Mouse (Mus musculus) B cell, adult 2 months (primary cell): ENCODE results near the gene Fbn1.

Experiments
- DNase-seq, 2 experiments: peaks; one replicate each; pipeline ENCODE4 v3.0.0; 2022

The Fbn1 gene

DNA sequence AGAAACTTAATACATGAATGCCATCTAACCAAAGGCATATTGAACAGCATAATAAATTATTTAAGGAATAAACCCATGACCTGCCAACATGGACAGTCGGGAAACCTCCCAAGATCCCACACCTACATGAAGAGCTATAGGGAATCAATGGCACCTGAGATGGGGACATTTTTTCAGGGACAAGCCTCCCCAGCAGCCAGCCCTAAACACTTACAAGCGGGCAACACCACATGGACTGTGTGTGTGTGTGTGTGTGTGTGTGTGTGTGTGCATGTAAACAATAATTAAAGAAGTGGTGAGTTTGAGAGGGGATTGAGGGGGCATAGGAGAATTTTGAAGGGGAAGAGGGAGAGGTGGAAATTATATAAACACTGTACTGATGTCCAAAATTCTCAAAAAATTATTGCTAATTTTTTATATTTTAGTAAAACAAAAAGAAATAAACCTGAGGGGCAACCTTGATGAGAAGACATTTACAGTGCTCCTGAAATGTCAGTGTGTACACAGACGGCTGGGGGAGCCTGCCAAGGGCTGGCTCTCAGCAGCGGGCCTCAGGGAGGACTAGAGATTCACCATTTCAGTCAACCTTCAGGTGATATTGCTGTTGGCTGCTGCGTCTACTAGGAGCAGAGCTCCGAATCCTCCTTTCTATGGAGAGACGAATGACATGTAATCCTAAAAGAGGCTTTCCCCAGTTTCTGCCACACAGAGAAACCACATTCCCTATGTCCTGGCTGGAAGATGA, 121.4 kb downstream of the Fbn1 start:
- no peak for DNase-seq

DNA sequence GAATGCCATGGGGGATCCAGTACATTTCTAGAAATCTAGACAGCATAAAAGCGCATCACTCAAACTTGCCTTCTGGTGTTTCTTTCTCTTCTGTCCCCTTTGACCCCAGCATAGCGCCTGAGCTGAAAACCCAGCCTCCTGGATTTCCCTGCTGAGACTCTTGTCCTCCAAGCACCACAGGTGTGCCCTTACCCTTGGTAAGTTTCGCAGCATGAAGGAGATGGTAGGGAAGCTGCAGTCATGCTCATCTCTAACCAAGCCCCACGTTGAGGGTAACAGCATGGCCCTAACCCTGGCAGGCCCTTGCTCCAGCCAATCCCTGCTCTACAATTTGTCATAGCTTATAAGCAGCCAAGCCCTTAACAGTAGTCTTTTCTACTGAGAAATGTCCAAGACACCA, 122.9 kb downstream of the Fbn1 start:
- DNase-seq = no peak

DNA sequence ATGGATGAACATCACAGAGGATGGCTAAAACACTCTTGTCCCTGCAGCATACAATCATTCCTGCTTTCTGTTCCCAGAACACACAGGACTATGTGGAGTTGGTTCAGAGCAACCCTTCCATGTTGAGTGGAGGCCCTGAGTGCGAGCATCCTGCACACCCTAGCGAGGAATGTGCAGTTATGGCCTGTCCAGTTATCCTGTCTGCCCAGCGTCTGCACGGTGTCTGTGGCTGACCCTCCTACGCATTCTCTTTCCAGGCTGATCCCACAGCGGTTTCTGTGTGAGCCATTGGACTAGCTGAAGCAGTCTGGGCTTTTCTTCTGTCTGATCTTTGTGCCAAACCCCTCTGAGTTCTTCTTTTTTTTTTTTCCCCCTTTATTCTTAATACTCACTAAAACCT, 123.4 kb downstream of the Fbn1 start:
- no peak for DNase-seq

DNA sequence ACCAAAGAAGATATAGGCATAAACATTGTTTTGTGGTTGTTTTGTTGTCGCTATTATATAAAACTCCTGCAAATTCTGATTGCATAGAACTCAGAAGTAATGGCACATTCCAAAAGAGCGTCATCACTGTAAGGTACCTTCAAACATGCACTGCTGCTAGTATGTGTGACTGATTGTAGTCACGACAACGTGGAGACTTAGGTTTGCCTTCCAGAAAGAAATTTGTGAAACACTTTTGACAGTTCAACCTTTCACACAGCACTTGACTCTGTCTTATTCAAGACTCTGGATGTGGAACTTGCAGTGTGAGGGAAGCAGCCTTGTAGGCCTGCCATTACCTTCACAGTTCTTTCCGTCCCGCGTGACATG, 124.5 kb downstream of the Fbn1 start:
- no peak for DNase-seq

DNA sequence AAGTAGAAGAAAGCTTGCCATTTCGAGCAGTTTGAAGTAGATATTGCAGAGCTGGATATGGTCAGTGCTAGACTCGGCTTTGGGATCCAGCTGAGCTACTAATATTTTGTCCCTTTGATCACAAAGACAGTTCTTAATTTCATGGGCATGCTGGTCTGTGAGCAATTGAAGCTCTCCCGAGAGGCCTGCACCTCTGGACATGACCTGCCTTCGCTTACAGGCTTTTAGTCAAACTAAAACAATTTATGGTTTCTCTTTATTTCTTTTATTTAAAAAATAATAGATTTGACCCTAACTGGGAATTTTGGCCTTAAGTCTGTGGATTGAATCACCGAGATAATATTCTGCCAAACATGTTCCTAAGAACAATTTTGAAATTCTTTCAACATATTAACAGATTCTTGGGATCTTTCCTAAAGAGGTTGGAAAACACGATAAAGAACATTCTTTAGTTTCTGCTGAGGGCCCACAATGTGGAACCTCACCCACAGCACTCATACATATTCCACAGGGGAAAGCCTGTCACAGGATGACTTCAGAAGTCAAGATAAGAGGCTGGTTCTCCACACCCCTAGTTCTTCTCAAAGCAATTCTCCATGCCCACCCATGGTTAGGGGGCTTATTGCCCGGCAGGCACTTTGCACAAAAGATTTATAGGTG, 125.0 kb downstream of the Fbn1 start:
- no peak for DNase-seq

DNA sequence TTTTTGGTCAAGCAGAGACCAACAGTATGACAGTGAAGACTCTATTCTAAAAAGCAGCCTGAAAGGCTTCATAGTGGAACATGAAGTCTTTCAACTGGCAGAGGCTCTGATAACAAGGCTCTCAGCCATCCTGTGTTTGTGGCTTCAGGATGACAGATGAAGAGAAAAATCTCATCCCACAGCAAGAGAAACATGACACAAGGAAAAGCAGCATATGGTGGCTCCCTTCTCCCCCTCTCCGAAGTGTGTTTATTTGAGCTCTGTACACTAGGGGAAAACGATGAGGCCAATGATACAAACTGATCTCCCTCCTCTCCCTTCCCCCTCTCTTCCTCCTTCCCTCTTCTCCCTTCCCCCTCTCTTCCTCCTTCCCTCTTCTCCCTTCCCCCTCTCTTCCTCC, 127.7 kb downstream of the Fbn1 start:
- DNase-seq = no peak

DNA sequence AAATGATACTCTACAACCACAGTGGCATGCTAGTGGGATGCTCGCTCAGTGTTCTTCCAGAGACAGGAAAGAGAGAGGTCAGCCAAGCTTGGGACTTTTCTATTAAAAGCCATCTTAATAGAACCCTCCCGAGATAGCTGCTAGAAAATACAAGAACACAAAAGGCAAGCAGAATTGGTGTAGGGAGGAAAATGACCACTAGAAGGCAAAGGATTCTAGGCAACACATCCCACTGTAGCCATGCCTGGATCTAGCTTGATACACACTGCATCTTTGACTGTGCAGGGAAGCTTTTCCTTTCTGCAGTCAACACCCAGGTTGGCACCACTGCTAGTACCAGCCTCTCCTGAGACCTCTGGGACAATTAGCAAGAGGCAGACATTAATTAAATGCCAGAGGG, 128.6 kb downstream of the Fbn1 start:
- DNase-seq = no peak

DNA sequence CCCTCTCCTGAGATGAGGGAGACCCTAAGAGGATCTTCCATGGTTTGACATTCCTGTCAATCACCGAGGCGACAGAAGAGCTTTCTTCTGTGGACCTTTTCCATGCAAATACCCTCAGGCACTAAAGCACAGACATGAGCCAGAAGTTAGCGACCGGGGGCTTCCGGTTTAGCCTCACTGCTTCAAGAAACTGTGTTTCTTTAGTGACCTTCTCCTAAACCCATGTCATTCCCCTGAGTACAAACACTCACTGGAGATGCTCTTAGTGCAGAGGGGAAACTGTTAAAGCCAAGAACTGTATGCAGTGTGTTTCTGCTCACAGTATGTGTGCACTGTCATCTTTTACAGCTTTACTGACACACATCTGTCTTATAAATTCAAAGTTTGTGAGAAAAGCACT, 131.9 kb downstream of the Fbn1 start:
- DNase-seq = no peak

DNA sequence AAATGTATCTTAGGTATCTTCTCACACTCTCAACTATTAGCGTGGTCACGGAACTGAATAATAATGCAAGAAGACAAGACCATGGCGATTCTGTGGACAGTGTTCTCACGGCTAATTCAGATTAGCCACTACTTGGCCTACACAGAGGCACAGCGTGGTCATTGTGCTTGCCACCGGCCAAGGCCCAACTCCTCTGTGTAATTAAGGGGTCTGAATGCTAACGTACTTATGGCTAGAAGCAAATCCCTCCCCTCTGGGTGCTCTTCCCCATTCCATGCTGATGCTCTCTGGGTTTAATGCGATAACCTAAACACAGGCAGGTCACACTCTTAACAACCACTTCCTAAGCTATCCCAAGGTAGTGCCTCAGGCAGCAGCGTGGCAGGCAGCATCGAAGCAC, 132.5 kb downstream of the Fbn1 start:
- no peak for DNase-seq

DNA sequence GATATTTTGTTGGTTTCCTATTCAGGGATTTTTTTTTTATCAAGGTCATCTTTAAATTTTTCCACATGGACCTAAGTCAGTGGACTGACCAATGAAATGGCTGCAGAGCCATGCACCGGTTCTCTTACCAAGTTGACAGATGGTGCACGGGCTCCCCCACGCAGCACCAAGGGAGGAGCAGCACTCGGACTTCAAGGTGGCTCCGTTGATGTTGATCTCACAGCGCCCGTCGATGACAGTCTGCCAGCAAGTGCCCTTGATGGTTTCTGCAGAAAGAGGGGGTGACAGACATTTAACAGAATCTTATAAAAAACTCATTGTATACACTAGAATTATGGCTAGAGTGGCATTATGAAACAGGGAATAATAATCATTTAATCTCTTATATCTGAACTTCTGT, 138.1 kb downstream of the Fbn1 start:
- DNase-seq = no peak

DNA sequence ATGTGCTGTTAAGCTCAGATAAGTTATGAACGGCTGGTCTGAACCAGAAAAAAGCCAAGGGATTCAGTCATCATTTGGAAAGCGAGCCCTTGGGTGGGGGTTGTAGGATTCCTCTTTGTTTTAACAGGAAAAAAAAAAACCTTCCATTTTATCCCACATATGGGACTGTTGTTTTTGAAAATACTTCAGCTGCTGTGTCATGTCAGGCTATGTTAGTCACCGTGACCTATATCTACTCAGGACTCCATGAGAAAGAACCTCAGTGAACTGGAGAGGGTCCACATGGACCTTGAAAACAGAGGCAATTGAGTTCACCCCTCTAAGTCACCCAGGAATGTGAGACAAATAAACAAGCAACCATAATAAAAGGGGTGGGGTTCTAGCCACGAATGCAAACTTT, 139.2 kb downstream of the Fbn1 start:
- no peak for DNase-seq

DNA sequence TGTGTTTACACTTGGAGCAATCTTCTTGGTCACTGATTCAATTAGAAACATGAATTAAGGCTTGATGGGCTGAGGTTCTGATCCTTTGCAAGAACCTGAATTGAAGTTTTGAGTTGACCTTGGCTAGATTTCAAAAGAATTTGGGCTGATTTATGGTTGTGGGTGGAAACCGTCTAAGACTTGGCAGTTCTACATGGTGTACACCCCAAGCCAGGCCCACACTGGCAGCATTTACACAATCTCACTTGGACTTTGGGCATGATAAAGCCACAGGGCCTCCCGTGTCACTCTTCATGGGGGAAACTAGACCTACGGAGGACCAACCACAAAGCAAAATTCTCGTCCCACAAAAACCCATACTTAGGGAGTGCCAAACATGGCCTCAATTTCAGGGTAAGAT, 146.1 kb downstream of the Fbn1 start:
- DNase-seq = no peak

DNA sequence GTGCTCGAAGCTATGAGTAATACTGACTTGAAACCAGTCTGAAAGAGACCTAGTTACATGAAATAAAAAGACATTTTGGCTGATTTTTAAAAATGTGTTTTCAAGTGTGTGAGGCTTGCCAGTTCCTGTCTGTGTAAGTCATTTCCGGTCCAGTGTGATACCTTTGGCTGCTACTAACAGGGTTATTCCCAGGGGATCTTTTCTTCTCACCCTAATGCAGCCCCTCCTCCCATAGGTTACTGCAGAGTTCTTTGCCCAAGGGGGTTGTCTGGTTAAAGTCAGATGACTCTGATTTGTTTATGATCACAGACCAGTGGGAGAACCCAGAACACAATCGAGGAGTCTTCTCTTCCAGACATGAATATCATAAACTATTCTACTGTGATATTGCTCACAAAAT, 151.3 kb downstream of the Fbn1 start:
- DNase-seq = peak in 1 of 2 experiments; percentile 5

DNA sequence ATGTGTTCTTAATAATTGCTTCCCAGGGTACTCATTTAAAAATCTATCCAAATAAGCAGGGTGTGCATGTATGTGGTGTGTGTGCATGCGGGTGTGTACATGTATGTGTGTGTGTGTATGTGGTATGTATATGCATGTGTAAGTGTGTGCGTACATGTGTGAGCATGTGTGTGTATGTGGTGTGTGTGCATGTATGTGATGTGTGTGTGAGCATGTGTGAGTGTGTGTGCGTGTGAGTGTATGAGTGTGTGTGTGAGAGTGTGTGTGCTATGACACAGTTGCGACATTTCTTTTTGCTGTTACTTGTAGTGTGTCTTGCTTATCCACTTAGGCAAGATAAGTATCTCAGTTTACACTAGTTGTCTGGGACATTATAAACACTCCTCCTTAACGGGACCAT, 151.7 kb downstream of the Fbn1 start:
- DNase-seq = no peak

DNA sequence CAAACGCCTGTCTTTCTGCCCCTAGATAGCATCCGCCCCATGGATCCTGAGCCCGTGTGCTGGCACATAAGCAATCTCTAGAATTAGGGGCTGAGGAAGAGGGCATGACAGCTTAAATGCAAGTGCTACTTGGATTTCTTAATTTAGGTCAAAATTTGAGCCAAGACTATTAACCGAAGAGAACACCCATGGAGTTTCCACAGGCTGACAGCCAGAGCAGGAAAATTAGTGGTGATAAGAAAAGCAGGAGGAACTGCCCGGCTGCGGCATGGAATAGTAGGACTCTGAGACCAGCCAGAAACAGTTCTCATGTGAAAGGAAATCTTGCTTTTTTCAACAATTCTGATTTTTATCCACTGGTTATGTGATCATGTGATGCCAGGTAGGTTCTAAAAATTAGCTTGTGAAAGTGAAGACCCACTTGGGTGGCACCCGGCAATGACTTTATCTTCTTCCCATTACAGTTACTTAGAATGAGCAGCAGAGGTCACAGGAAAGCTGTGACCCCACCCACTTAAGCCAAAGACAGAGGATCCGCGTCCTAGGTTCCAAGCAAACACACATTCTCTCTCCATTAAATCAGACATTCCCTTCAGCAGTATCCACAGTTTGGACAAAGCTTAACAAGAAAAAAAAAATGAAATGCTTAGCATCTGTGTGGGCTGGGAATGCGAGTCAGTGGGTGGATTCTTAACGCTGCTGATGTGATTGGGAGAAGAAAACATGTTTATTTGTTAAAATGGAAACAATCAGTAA, 152.4 kb downstream of the Fbn1 start:
- no peak for DNase-seq

DNA sequence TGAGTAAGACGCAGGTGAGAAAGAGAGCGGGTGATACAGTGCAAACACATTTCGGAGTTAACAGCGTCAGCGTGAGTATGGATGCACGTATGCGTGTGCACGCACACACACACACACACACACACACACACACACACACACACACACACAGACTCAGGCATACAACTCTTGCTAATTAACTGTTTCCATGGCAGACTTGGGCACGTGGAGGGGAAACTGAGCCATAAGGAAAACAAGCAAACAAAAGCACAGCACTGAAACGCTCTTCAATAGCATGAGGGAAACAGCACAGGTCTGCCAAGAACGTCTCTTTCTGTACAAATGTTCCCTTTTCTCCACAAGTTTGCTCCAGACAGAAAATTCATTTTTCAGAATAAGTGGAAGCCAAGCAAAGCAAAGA, 153.2 kb downstream of the Fbn1 start:
- DNase-seq = no peak

DNA sequence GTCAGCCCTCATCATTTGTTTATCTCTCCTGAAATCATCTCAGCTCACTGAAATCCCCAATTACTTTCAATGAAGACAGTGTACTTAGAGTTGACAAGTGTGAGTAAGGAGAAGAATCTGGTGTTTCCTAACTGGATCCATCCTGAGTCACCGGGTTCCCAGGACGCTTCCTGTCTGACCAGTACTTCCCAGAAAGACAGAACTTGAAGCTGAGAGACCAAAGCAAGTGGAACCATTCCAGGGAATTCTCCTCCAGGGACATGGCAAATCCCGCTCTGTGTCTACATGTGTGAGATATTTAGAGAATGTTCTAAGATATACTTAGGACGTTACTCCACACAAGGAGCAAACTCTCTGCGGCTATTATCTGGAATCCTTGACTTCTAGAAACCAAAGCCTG, 158.6 kb downstream of the Fbn1 start:
- no peak for DNase-seq

DNA sequence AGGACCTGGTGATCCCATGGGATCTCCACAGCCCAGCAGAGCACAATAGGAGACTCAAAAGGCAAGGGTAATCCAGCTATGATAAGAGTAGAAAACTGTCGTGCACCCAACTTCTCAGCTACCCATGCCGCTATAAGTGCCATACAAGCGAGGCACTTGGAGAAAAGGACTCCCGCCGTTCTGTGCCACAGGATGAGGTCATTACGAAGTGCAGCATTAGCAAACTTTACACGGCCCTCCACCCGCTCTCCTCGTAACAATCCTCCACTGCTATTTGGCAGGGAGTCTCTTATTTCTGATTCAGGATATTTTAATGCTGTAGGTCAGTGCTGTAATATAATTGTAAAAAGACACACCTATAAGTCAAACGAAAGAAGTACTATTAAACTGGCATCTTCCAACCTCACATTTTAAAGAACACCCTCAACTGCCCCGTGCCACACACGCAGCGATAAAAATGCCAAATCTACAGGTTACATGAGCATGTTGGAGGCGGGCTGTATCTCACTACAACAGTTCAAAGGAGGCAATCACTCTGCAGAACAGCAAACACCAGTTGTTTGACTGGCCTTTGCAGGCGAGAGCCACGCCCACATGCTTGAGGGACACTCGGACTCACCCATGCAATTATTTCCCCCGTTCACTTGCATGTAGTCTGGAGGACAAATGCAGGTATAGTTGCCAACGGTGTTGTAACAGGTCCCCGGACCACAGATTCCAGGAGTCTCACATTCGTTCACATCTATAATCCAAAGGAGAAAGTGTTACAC, 165.4 kb downstream of the Fbn1 start:
- DNase-seq = no peak

DNA sequence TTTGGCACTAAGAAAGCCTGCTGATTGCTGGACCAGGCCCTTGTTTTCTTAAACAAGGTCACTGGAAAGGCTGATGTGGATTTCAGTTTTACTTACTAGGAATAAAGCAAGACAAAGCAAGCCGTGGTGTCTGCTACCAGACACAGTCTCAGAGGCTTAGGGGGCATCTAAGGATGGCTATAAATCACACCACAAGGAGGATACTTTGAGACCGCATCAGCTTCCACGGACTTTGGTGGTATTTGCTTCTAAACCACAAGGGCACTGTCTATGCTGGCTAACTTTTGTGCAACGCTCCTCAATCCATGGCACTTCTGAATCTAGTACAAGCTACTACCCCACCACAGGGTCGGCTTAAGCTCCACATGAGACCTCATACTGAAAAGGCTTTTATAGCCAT, 167.4 kb downstream of the Fbn1 start:
- no peak for DNase-seq

DNA sequence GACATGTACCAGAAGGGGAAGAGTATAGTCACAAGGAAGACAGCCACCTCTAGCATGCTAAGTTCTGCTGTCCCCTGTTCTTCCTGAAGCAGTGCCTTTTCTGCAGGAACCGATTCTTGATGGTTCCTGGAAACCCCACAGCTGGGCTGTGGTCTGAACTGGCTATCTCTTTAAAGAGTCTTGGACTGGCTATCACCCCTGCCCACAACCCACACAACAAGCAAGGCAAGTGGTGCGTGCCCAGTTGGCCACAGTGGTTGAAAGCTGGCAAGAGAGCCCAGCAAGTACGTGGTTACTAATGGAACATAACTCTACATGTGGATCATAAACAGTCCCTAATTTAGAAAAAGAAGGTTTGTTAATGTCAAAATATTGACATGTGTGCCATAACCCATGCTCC, 170.6 kb downstream of the Fbn1 start:
- no peak for DNase-seq

DNA sequence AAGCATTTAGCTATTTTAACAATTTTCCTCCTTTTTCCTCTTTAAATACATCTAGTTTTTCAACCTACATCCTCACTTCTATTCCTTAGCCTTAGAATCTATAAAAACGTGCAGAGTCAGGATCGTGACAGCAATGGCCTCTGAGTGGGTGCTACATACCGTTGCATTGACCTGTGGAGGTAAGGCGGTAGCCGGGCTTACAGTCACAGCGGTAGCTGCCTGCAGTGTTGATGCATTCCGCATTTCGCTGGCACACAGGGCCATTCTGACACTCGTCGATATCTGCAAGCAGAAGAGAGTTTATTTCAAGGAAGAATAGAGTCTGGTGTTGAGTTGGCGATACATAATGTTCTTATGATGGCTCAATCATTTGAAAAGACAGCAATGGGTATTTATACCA, 172.6 kb downstream of the Fbn1 start:
- DNase-seq = no peak

DNA sequence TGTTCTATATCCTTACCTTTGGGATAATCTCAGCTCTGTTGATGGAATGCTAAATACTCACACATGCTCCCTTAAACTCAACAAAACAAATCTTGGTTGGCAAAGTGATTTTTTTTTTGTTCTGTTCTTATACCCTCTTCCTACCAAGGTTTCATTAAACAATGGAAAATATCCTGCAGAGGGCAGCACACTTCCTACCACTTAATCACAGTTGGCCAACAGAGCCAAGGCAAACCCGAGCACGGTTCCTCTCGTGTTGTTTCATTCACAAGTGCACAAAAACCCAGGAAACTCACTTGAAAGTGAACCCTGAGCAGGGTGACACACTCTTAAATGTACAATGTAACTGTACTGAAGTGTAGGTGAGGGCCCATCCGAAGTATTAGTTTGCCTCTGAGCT, 173.6 kb downstream of the Fbn1 start:
- no peak for DNase-seq

DNA sequence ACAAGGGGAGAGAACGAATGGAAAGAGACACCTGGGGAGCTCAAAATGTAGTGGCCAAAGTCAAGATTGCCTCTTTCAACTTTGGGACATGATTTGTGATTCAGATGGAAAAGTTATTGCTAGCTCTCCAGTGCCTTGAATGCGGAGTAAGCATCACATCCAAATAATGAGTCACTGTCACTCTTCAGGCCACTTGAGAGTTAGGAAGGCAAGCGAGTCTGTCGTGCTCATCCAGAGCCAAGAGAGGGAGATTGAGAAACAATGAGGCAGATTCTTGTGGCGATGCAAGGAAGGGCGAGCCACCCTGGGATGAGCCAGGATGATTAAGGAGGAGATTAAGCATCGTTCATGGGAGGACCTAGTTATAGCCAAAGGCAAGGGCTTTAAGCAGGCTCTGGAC, 176.2 kb downstream of the Fbn1 start:
- DNase-seq = no peak

DNA sequence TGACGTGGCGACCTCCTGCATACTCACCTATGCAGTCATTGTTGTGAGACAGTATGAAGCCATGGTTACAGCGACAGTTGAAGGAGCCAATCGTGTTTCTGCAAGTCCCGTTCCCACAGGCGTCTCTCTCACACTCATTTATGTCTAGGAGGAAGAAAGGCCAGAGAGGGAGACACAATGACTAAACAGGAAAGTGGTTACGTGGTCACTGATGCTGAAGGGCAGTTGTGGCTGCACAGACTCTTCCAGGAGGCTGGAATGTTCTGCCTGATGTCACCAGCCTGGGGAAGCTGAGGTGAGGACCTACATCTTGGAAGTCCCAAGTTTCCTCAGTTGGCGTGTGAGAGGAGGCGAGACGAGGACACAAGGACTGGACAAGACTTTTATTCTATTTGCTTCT, 177.3 kb downstream of the Fbn1 start:
- DNase-seq = no peak
